In genomic region chr1:97667288-97667687, GRCm38 (mm10) we compare ENCODE assay signal across 25 mouse cellular contexts.
"Had no signal": no experiment of that assay in that cellular context is flagged by ENCODE, and none has a peak within 500 bp of the region (broad histone marks: within the 10 kb centered on the region; RNA-seq: fewer than 3 reads in every experiment).

No protein-coding gene starts in this region.

- H3K9ac ChIP-seq: heart, embryonic 12.5 days; hindbrain, embryonic 13.5 days; kidney, embryonic 15.5 days; limb, embryonic 13.5 days; limb, embryonic 15.5 days; liver, embryonic 12.5 days; liver, embryonic 14.5 days had no signal

- H3K27me3 ChIP-seq: heart, embryonic 12.5 days; hindbrain, embryonic 13.5 days; kidney, embryonic 15.5 days; limb, embryonic 13.5 days; limb, embryonic 15.5 days had no signal

- H3K4me3 ChIP-seq: heart, embryonic 10.5 days; heart, embryonic 12.5 days; hindbrain, embryonic 10.5 days; hindbrain, embryonic 13.5 days; kidney, embryonic 15.5 days; left cerebral cortex, adult 2 months; limb, embryonic 13.5 days; limb, embryonic 15.5 days; liver, embryonic 12.5 days had no signal

- H3K36me3 ChIP-seq: heart, embryonic 10.5 days; heart, embryonic 12.5 days; hindbrain, embryonic 10.5 days; hindbrain, embryonic 13.5 days; kidney, embryonic 15.5 days; limb, embryonic 13.5 days; limb, embryonic 15.5 days; liver, embryonic 12.5 days had no signal

- H3K9me3 ChIP-seq: heart, embryonic 10.5 days; heart, embryonic 12.5 days; hindbrain, embryonic 10.5 days; hindbrain, embryonic 13.5 days; kidney, embryonic 15.5 days; limb, embryonic 13.5 days; limb, embryonic 15.5 days; liver, embryonic 12.5 days had no signal

- H3K4me2 ChIP-seq: heart, embryonic 12.5 days; hindbrain, embryonic 13.5 days; kidney, embryonic 15.5 days; limb, embryonic 13.5 days; limb, embryonic 15.5 days; liver, embryonic 12.5 days had no signal

- DNase-seq: gastrocnemius, postnatal 14 days; gastrocnemius, postnatal 36 days; heart, adult 18-20 months; heart, postnatal 10 days; heart, postnatal 4 days; kidney, adult 11 months; kidney, adult 9 months; kidney, postnatal 14 days; kidney, postnatal 36 days; layer of hippocampus, adult 9-11 months; left cerebral cortex, postnatal 4 days had no signal

- ATAC-seq: hindbrain, embryonic 16.5 days; inflammation-experienced regulatory T-cells, adult 6 months; intestine, embryonic 16.5 days; liver, embryonic 12.5 days had no signal

- H3K27ac ChIP-seq: heart, embryonic 10.5 days; hindbrain, embryonic 10.5 days; hindbrain, embryonic 13.5 days; kidney, embryonic 15.5 days; kidney, postnatal 0 days; left cerebral cortex, adult 2 months; limb, embryonic 13.5 days; limb, embryonic 15.5 days; liver, embryonic 12.5 days; liver, embryonic 14.5 days had no signal

- H3K4me1 ChIP-seq: heart, embryonic 10.5 days; limb, embryonic 15.5 days had no signal
